Mouse (Mus musculus): ENCODE measurements around the gene Cd81.

DNA sequence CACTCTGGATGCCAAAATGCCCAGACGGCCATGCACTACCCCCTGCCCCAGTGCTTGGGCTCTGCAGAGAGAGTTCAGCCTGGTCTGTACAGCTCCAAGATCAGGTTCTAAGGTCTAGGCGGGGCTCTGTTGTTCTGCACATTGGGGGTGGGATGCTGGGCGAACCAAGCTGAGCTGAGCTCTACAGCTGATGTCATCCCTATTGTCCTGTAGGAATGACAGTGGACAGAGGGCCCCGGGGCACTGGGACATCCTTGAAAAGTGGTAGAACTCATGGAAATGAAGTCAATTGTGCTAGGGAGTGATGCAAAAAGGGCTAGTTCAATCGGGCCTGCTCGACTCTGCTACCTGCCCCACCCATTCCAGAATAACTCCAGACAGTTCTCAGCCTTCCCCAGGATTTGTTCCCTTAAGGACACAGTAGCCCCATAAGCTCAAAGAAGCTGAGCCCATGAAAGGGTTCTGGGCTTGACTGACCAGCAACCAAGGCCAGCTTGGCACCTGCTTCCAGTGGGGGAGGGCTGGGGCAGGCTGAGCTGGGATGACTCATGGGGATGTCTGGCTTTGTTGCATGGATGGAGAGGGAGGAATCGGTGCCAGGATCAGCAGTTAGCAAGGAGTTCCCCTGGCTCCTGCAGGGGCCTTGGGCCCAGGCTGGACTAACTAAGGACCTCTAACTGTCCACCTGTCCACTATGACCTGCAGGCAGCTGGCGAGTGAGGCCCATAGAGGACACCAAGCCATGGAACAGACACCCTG lies 38.9 kb upstream of the Cd81 start:
- TF ChIP-seq POLR2A (IDR thresholded peaks at IDR 0.05; ENCODE audit: low read depth, low read length) (no peak), CTCF (conservative IDR thresholded peaks at IDR 0.05; ENCODE audit: insufficient read depth, insufficient read length, low read depth, low read length) (no peak)
